In the genomic region with DNA sequence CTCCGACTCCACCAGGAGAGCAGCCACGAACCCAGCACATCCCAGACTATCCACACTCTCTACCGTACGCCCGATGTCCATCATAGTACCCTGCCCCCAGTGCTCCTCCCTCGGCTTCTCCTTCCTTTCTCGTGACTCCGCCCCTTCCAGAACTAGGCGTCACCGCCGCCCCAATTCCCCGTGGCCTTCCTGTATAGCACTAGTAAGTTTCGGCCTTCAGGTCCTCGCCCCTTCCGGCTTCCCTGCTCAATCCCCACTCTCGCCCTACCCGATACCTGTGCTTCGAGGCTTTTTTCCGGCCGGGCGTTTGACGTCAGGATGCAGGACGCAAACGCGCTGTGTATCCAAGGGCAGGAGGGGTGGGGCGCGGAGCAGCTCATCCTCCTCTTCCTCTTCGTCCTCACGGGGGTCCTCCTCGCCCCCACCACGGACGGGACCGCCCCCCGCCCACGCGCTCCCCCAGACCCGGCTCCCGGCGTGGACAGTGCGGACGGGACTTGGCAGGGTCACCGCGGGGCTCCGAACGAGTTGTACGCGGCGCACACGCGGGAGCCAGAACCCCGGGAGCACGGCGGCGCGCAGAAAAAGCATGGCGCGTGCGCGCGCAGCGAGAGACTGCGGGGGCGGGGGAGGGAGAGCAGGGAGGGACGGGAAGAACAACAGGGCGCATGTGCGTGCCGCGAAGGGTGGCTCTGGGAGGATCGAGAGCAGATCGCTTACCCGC, we compare ENCODE assay signal across 8 mouse cellular contexts. TPM values are rescaled to one million over a fixed set of nuclear protein-coding genes. Genes with fewer than 3 reads are reported as not detected.
DNase-seq lines count a peak whose midpoint lies in the region; ATAC-seq and TF ChIP-seq lines count a peak whose summit lies in the region.

A gene (minus strand): TSS at position 617 of the 724 bp plus-strand sequence.

- ATAC-seq in heart, embryonic 11.5 days (replicated peaks; ENCODE audit: insufficient number of reproducible peaks, low FRiP score, low TSS enrichment): peak; percentile 86
- ATAC-seq in kidney, embryonic 16.5 days (ENCODE audit: low FRiP score, low TSS enrichment): peak; percentile 93

- peak within 1 kb of the TSS; percentile 97 for H3K27ac ChIP-seq in heart, embryonic 11.5 days (ENCODE audit: low read depth, low read length)
- H3K27ac ChIP-seq in kidney, embryonic 16.5 days (ENCODE audit: low read length): peak within 1 kb of the TSS; percentile 99
- H3K27ac ChIP-seq in liver, adult 2 months (replicated peaks; ENCODE audit: insufficient read depth, low read depth, low read length): peak within 1 kb of the TSS; percentile 32

- H3K79me2 ChIP-seq in C2C12 (ENCODE audit: control insufficient read depth, insufficient read depth) (peaks cover 32% of the 10 kb centered on the region), myocyte (ENCODE audit: control insufficient read depth, insufficient read depth) (peaks cover 17% of the 10 kb centered on the region)
- peaks cover 6% of the 10 kb centered on the region; the same call in 1 of the 2 replicates for H3K79me2 ChIP-seq in liver, adult 2 months (ENCODE audit: control insufficient read depth, insufficient read depth, low read length)

- H3K4me2 ChIP-seq in heart, embryonic 11.5 days: peak within 1 kb of the TSS; percentile 95
- peak within 1 kb of the TSS; percentile 76 for H3K4me2 ChIP-seq in kidney, embryonic 16.5 days (replicated peaks; ENCODE audit: low read depth, low read length)
- peak within 1 kb of the TSS; percentile 74 for H3K4me2 ChIP-seq in myocyte (ENCODE audit: low read depth)

- H3K4me3 ChIP-seq in C2C12 (ENCODE audit: insufficient read depth, poor library complexity, severe bottlenecking): peak within 1 kb of the TSS; percentile 76
- H3K4me3 ChIP-seq in erythroblast, embryonic 14.5 days (replicated peaks): peak within 1 kb of the TSS; percentile 69
- peak within 1 kb of the TSS; percentile 85 for H3K4me3 ChIP-seq in heart, embryonic 11.5 days (ENCODE audit: low read depth, low read length)
- H3K4me3 ChIP-seq in kidney, embryonic 16.5 days (ENCODE audit: low read length): peak within 1 kb of the TSS; percentile 74
- peak within 1 kb of the TSS; percentile 85 for H3K4me3 ChIP-seq in liver, adult 2 months (ENCODE audit: insufficient read depth, low read depth, low read length)
- H3K4me3 ChIP-seq in myocyte: peak within 1 kb of the TSS; percentile 84

- peaks cover 13% of the 10 kb centered on the region for H3K9me3 ChIP-seq in erythroblast, embryonic 14.5 days (ENCODE audit: control insufficient read depth, low read length)
- no peaks in the 10 kb centered on the region for H3K9me3 ChIP-seq in heart, embryonic 11.5 days (replicated peaks; ENCODE audit: control insufficient read depth, low read length)
- 0 out of 2 replicates have a peak, but pooled peaks cover 8% of the 10 kb centered on the region for H3K9me3 ChIP-seq in kidney, embryonic 16.5 days (ENCODE audit: low read length)

- H3K79me3 ChIP-seq in C2C12 (ENCODE audit: low read depth): peaks cover 19% of the 10 kb centered on the region

- peak; percentile 99 for DNase-seq in brain, embryonic 14.5 days (ENCODE audit: low read depth)
- peak; percentile 92 for DNase-seq in liver, adult 2 months (ENCODE audit: extremely low read depth, low read depth, low spot score)
- peak; percentile 95 for DNase-seq in splenic B cell, adult 2 months (ENCODE audit: low read depth, low spot score)

- H3ac ChIP-seq in C2C12 (ENCODE audit: control insufficient read depth, insufficient read length, low read depth) (peak within 1 kb of the TSS; percentile 65), myocyte (ENCODE audit: control insufficient read depth, insufficient read length) (peak within 1 kb of the TSS; percentile 63)

- no peak for TF ChIP-seq CTCF in C2C12 (IDR thresholded peaks at IDR 0.05; ENCODE audit: control insufficient read depth, insufficient read depth, insufficient read length)
- no peak for TF ChIP-seq CTCF in brain, embryonic 14.5 days (IDR thresholded peaks at IDR 0.05; ENCODE audit: borderline replicate concordance, extremely low read depth, insufficient read depth, insufficient read length)
- TF ChIP-seq CTCF in liver, adult 2 months (IDR thresholded peaks at IDR 0.05; ENCODE audit: low read depth, low read length): no peak

- TF ChIP-seq POLR2A in brain, embryonic 14.5 days (IDR thresholded peaks at IDR 0.05; ENCODE audit: borderline replicate concordance, extremely low read depth, insufficient read depth, insufficient read length, poor library complexity, severe bottlenecking): peak; percentile 49; the same call in 1 of the 2 replicates
- TF ChIP-seq POLR2A in liver, adult 2 months (IDR thresholded peaks at IDR 0.05; ENCODE audit: extremely low read depth, insufficient read depth, low read length): peak; percentile 32; the same call in 1 of the 2 replicates
- TF ChIP-seq POLR2A in myocyte (IDR thresholded peaks at IDR 0.05; ENCODE audit: insufficient read length, low read depth): peak; percentile 69

- WGBS in heart, embryonic 11.5 days (ENCODE audit: insufficient replicate concordance): under 1% methylated on average over 70 of the region's 71 CpGs
- under 1% methylated on average over 68 of the region's 71 CpGs for WGBS in kidney, embryonic 16.5 days
- under 1% methylated on average over 71 of the region's 71 CpGs for WGBS in liver, adult 2 months

- H3K9ac ChIP-seq in heart, embryonic 11.5 days (ENCODE audit: low read depth, low read length): peak within 1 kb of the TSS; percentile 94
- peak within 1 kb of the TSS; percentile 84 for H3K9ac ChIP-seq in kidney, embryonic 16.5 days (replicated peaks; ENCODE audit: low read length)
- H3K9ac ChIP-seq in liver, adult 2 months (ENCODE audit: low read depth, low read length): peak within 1 kb of the TSS; percentile 86

- peaks cover 47% of the 10 kb centered on the region for H3K4me1 ChIP-seq in erythroblast, embryonic 14.5 days (ENCODE audit: control insufficient read depth)
- peaks cover 8% of the 10 kb centered on the region for H3K4me1 ChIP-seq in heart, embryonic 11.5 days (ENCODE audit: control insufficient read depth, insufficient read depth, low read length)
- peaks cover 14% of the 10 kb centered on the region; the same call in 1 of the 2 replicates for H3K4me1 ChIP-seq in kidney, embryonic 16.5 days (ENCODE audit: insufficient read depth, low read length)
- peaks cover 6% of the 10 kb centered on the region; the same call in 1 of the 2 replicates for H3K4me1 ChIP-seq in liver, adult 2 months (ENCODE audit: control insufficient read depth, insufficient read depth, low read length)

- H3K36me3 ChIP-seq in C2C12 (ENCODE audit: control insufficient read depth, insufficient read depth) (peaks cover 36% of the 10 kb centered on the region), myocyte (ENCODE audit: control insufficient read depth, insufficient read depth) (peaks cover 4% of the 10 kb centered on the region)
- peaks cover 44% of the 10 kb centered on the region for H3K36me3 ChIP-seq in erythroblast, embryonic 14.5 days (ENCODE audit: control insufficient read depth)
- peaks cover 33% of the 10 kb centered on the region for H3K36me3 ChIP-seq in heart, embryonic 11.5 days (ENCODE audit: control insufficient read depth, insufficient read depth, low read length)
- H3K36me3 ChIP-seq in kidney, embryonic 16.5 days (ENCODE audit: insufficient read depth, low read length): peaks cover 39% of the 10 kb centered on the region
- H3K36me3 ChIP-seq in liver, adult 2 months (ENCODE audit: control insufficient read depth, insufficient read depth, low read length): peaks cover 12% of the 10 kb centered on the region
- H3K36me3 ChIP-seq in splenic B cell, adult 2 months (ENCODE audit: control insufficient read depth, insufficient read depth, low read length, poor library complexity, severe bottlenecking): peaks cover 8% of the 10 kb centered on the region

- H3K27me3 ChIP-seq in C2C12 (ENCODE audit: control insufficient read depth, insufficient read depth, insufficient read length) (no peaks in the 10 kb centered on the region), myocyte (ENCODE audit: control insufficient read depth, insufficient read depth, insufficient read length) (no peaks in the 10 kb centered on the region)
- no peaks in the 10 kb centered on the region; the same call in 1 of the 2 replicates for H3K27me3 ChIP-seq in erythroblast, embryonic 14.5 days (ENCODE audit: control insufficient read depth)
- H3K27me3 ChIP-seq in heart, embryonic 11.5 days (ENCODE audit: control insufficient read depth, insufficient read depth, low read length): no peaks in the 10 kb centered on the region
- H3K27me3 ChIP-seq in kidney, embryonic 16.5 days (ENCODE audit: insufficient read depth, low read length): no peaks in the 10 kb centered on the region
- H3K27me3 ChIP-seq in liver, adult 2 months (ENCODE audit: control insufficient read depth, insufficient read depth, low read length): no peaks in the 10 kb centered on the region
- no peaks in the 10 kb centered on the region for H3K27me3 ChIP-seq in splenic B cell, adult 2 months (ENCODE audit: control insufficient read depth, insufficient read depth, low read length, poor library complexity, severe bottlenecking)

TF ChIP-seq in C2C12, 6 proteins besides CTCF, POLR2A, EP300 and RAD21:
- TF ChIP-seq MYOD1 (IDR thresholded peaks at IDR 0.05; ENCODE audit: control insufficient read depth, insufficient read length, low read depth) (no peak), MYOG (IDR thresholded peaks at IDR 0.05; ENCODE audit: control insufficient read depth, extremely low read depth, insufficient read length) (no peak), MAX (IDR thresholded peaks at IDR 0.05) (peak; percentile 39)

TF ChIP-seq in myocyte, 11 proteins besides CTCF, POLR2A, EP300 and RAD21:
- TF ChIP-seq MYOG (IDR thresholded peaks at IDR 0.05; ENCODE audit: control insufficient read depth in 1 of 3, insufficient read depth in 1 of 3, insufficient read length in 2 of 3, low read depth in 2 of 3): peak in 1 of 3 experiments; percentile 4
- TF ChIP-seq REST (IDR thresholded peaks at IDR 0.05; ENCODE audit: insufficient read depth, insufficient read length): no peak
- no peak for TF ChIP-seq CEBPB (IDR thresholded peaks at IDR 0.05; ENCODE audit: insufficient read depth, poor library complexity, severe bottlenecking)
- TF ChIP-seq MYOD1 (IDR thresholded peaks at IDR 0.05; ENCODE audit: control insufficient read depth in 1 of 3, insufficient read length in 2 of 3, low read depth in 2 of 3): peak in 1 of 3 experiments; percentile 10
- peak; percentile 53 for TF ChIP-seq POLR2AphosphoS2 (IDR thresholded peaks at IDR 0.05; ENCODE audit: insufficient read length, low read depth)
- TF ChIP-seq MAX (IDR thresholded peaks at IDR 0.05; ENCODE audit: low read depth): peak; percentile 11

RNA-seq across cellular contexts. Expression of the gene that starts here (rescaled TPM):
- polyA plus RNA-seq in C2C12 (2012; fragmentation: generic; extraction: Trizol) (56.7 TPM), myocyte (2012; fragmentation: generic; extraction: Trizol) (60.5 TPM)
- 183 and 293 TPM in 2 replicates for polyA plus RNA-seq in brain, embryonic 14.5 days (2012; rRNA removed)
- polyA plus RNA-seq in erythroblast, embryonic 14.5 days (2012): 2.2 and 2.8 TPM in 2 replicates
- 18.1 and 19.8 TPM in 2 replicates for polyA plus RNA-seq in heart, embryonic 11.5 days (2014; fragmentation: Nextera tagmentation; extraction: Ambion mirVana)
- 36.4 and 39.2 TPM in 2 replicates for polyA plus RNA-seq in kidney, embryonic 16.5 days (2015; fragmentation: Nextera tagmentation; extraction: Ambion mirVana)
- total RNA-seq in liver, adult 2 months (2014; rRNA removed): 9.0 and 10.7 TPM in 2 replicates
- 32.9 and 45.2 TPM in 2 replicates for polyA plus RNA-seq in liver, adult 2 months (2012; rRNA removed)

Comparison
In these comparisons a context has a peak if more than half of its experiments do, and no peak if none do; other contexts are left out.
1. Peak in every context shown above with its lines: DNase-seq, ATAC-seq, H3K4me3 ChIP-seq and H3K27ac ChIP-seq.
2. H3K27ac ChIP-seq: peak in every context shown above with its lines; median percentile 99 in kidney, embryonic 16.5 days; 97 in heart, embryonic 11.5 days; 32 in liver, adult 2 months.